Mouse (Mus musculus): ENCODE measurements around the gene Olig3.

- TF ChIP-seq CTCF (IDR thresholded peaks at IDR 0.05) (no peak), POLR2A (IDR thresholded peaks at IDR 0.05; ENCODE audit: insufficient read depth, low read depth, low read length) (no peak)
These were observed 1.3 kb upstream of the Olig3 start for GRCm38 (mm10) chr10:19355076-19355475.

All from heart, adult 2 months (tissue).